In the genomic region with DNA sequence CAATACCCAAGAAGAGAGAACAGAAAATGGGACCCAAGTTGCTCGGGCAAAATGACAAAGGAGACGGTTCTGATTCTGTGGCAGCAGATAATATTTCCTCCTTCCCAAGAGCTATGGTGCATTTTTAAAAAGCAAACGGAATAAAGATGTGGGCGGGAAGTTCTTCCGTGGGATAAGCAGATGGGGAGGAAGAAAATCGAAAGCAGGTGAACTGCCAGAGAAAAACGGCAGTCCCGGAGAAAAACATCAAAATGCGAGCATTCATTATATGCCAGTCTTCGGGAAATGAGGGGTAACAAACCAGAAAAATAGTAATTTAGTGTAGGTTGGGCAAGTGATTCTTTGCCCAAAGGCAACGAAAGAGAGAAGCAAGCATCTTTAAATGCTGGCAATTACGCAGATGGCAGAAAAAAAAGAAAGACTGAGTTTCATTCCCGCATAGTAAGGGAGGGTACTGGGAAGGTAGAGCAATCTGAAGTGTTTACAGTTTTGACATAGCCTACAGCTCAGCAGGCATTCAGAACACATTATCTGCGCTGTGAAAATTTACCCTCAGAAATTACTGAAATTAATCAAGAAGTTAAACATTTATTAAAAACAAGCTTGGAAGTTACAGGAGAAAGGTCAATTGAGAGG, we compare ENCODE assay signal across 12 mouse cellular contexts. TPM values are rescaled to one million over a fixed set of nuclear protein-coding genes. Genes with fewer than 3 reads are reported as not detected.
A peak's percentile ranks its signal among the peaks of the same experiment; 100 is the strongest.
DNase-seq lines count a peak whose midpoint lies in the region; ATAC-seq and TF ChIP-seq lines count a peak whose summit lies in the region.
"Had no signal": no experiment of that assay in that cellular context is flagged by ENCODE, and none has a peak within 500 bp of the region (broad histone marks: within the 10 kb centered on the region; RNA-seq: fewer than 3 reads in every experiment).

No protein-coding gene starts in this region.

- 64% methylated on average over 14 of the region's 14 CpGs for WGBS in kidney, embryonic 14.5 days
- 69% methylated on average over 14 of the region's 14 CpGs for WGBS in neural tube, embryonic 12.5 days
- WGBS in hindbrain, embryonic 16.5 days = 66% methylated on average over 14 of the region's 14 CpGs
- 29% methylated on average over 14 of the region's 14 CpGs for WGBS in small intestine, adult 2 months

- no peak overlapping the region for H3K4me3 ChIP-seq in kidney, embryonic 14.5 days (ENCODE audit: low read length)
- H3K4me3 ChIP-seq in neural tube, embryonic 12.5 days = no peak overlapping the region
- H3K4me3 ChIP-seq in hindbrain, embryonic 16.5 days (ENCODE audit: low read length) = no peak overlapping the region
- H3K4me3 ChIP-seq in small intestine, adult 2 months (ENCODE audit: low read depth, low read length) = peak overlapping the region; percentile 15; the same call in 1 of the 2 replicates
- H3K4me3 ChIP-seq: heart, embryonic 13.5 days; midbrain, embryonic 13.5 days had no signal

- H3K9ac ChIP-seq in kidney, embryonic 14.5 days (ENCODE audit: low read depth, low read length) = no peak overlapping the region
- no peak overlapping the region for H3K9ac ChIP-seq in neural tube, embryonic 12.5 days
- no peak overlapping the region for H3K9ac ChIP-seq in hindbrain, embryonic 16.5 days (ENCODE audit: low read depth, low read length)
- H3K9ac ChIP-seq: heart, embryonic 13.5 days; lung, embryonic 14.5 days; midbrain, embryonic 13.5 days had no signal

- H3K9me3 ChIP-seq in kidney, embryonic 14.5 days (ENCODE audit: control insufficient read depth, low read length) = no peaks in the 10 kb centered on the region
- no peaks in the 10 kb centered on the region for H3K9me3 ChIP-seq in neural tube, embryonic 12.5 days
- no peaks in the 10 kb centered on the region for H3K9me3 ChIP-seq in hindbrain, embryonic 16.5 days (ENCODE audit: control insufficient read depth, low read length)
- H3K9me3 ChIP-seq: heart, embryonic 13.5 days; midbrain, embryonic 13.5 days had no signal

- no peak for DNase-seq in kidney, postnatal 25 days
- no peak for DNase-seq in neural tube, embryonic 10.5 days (ENCODE audit: extremely low spot score, low spot score)
- no peak for DNase-seq in spleen, adult 12 weeks (ENCODE audit: low spot score)
- no peak for DNase-seq in urinary bladder, postnatal 25 days (ENCODE audit: low spot score)
- DNase-seq: cerebellum, adult 2 months had no signal

- ATAC-seq in kidney, embryonic 14.5 days (ENCODE audit: low FRiP score, low TSS enrichment) = 0 out of 2 replicates have a peak, but pooled peaks have one; percentile 29
- ATAC-seq in neural tube, embryonic 12.5 days (ENCODE audit: low FRiP score, low read depth) = no peak
- peak; percentile 63; the same call in 1 of the 2 replicates for ATAC-seq in hindbrain, embryonic 16.5 days
- ATAC-seq: midbrain, embryonic 13.5 days had no signal

- H3K4me2 ChIP-seq in kidney, embryonic 14.5 days (replicated peaks; ENCODE audit: low read depth, low read length) = peak overlapping the region; percentile 2; the same call in 1 of the 2 replicates
- peak overlapping the region; percentile 34; the same call in 1 of the 2 replicates for H3K4me2 ChIP-seq in neural tube, embryonic 12.5 days (replicated peaks)
- H3K4me2 ChIP-seq in hindbrain, embryonic 16.5 days (ENCODE audit: low read length) = peak overlapping the region; percentile 33
- H3K4me2 ChIP-seq: heart, embryonic 13.5 days; lung, embryonic 14.5 days; midbrain, embryonic 13.5 days had no signal

- H3K27ac ChIP-seq in kidney, embryonic 14.5 days (ENCODE audit: low read depth, low read length) = 0 out of 2 replicates have a peak overlapping the region, but pooled peaks have one; percentile 30
- H3K27ac ChIP-seq in neural tube, embryonic 12.5 days = no peak overlapping the region
- no peak overlapping the region for H3K27ac ChIP-seq in hindbrain, embryonic 16.5 days (ENCODE audit: low read depth, low read length)
- H3K27ac ChIP-seq in small intestine, adult 2 months (ENCODE audit: insufficient read depth, low read depth, low read length) = peak overlapping the region; percentile 85
- H3K27ac ChIP-seq: heart, embryonic 13.5 days; midbrain, embryonic 13.5 days had no signal

- H3K4me1 ChIP-seq in kidney, embryonic 14.5 days (ENCODE audit: control insufficient read depth, insufficient read depth, low read length) = peaks cover 5% of the 10 kb centered on the region; the same call in 1 of the 2 replicates
- H3K4me1 ChIP-seq in neural tube, embryonic 12.5 days = peaks cover 6% of the 10 kb centered on the region
- H3K4me1 ChIP-seq in hindbrain, embryonic 16.5 days (ENCODE audit: control insufficient read depth, insufficient read depth, low read depth, low read length) = peaks cover 7% of the 10 kb centered on the region
- peaks cover 9% of the 10 kb centered on the region for H3K4me1 ChIP-seq in small intestine, adult 2 months (ENCODE audit: control insufficient read depth, insufficient read depth, insufficient read length, low read length)

- no peak for TF ChIP-seq CTCF in small intestine, adult 2 months (IDR thresholded peaks at IDR 0.05; ENCODE audit: extremely low read depth, insufficient read length, insufficient replicate concordance, low read depth, low read length)

- no peak for TF ChIP-seq POLR2A in small intestine, adult 2 months (IDR thresholded peaks at IDR 0.05; ENCODE audit: low read depth, low read length)

- no peaks in the 10 kb centered on the region for H3K27me3 ChIP-seq in kidney, embryonic 14.5 days (ENCODE audit: control insufficient read depth, insufficient read depth, low read length)
- no peaks in the 10 kb centered on the region for H3K27me3 ChIP-seq in neural tube, embryonic 12.5 days (replicated peaks)
- no peaks in the 10 kb centered on the region for H3K27me3 ChIP-seq in hindbrain, embryonic 16.5 days (replicated peaks; ENCODE audit: control insufficient read depth, insufficient read depth, low read length)
- H3K27me3 ChIP-seq in small intestine, adult 2 months (ENCODE audit: control insufficient read depth, insufficient read depth, low read length) = no peaks in the 10 kb centered on the region
- H3K27me3 ChIP-seq: midbrain, embryonic 13.5 days had no signal

- no peaks in the 10 kb centered on the region for H3K36me3 ChIP-seq in kidney, embryonic 14.5 days (ENCODE audit: control insufficient read depth, insufficient read depth, low read length)
- H3K36me3 ChIP-seq in neural tube, embryonic 12.5 days = no peaks in the 10 kb centered on the region
- H3K36me3 ChIP-seq in hindbrain, embryonic 16.5 days (ENCODE audit: control insufficient read depth, insufficient read depth, low read length) = no peaks in the 10 kb centered on the region
- no peaks in the 10 kb centered on the region for H3K36me3 ChIP-seq in small intestine, adult 2 months (ENCODE audit: control insufficient read depth, insufficient read depth, low read length)
- H3K36me3 ChIP-seq: heart, embryonic 13.5 days; midbrain, embryonic 13.5 days had no signal

RNA-seq across cellular contexts. Expression of gene Fbp1, which starts 19.6 kb away (rescaled TPM):
- polyA plus RNA-seq in kidney, embryonic 14.5 days (2014; fragmentation: Nextera tagmentation; extraction: Ambion mirVana) = 1.8 and 3.9 TPM in 2 replicates
- 0.18 and 0.94 TPM in 2 replicates for polyA plus RNA-seq in neural tube, embryonic 12.5 days (2016; fragmentation: Nextera tagmentation; extraction: Ambion mirVana)
- polyA plus RNA-seq in hindbrain, embryonic 16.5 days (2015; fragmentation: Nextera tagmentation; extraction: Ambion mirVana) = 0.55 and 0.68 TPM in 2 replicates
- 21.9 and 31.1 TPM in 2 replicates for polyA plus RNA-seq in small intestine, adult 2 months (2012; rRNA removed)
- polyA plus RNA-seq: cerebellum, adult 2 months; midbrain, embryonic 13.5 days had no signal

RNA-seq across cellular contexts. Expression of gene Fbp2, which starts 49.4 kb away (rescaled TPM):
- polyA plus RNA-seq in kidney, embryonic 14.5 days (2014; fragmentation: Nextera tagmentation; extraction: Ambion mirVana) = 1.7 and 5.9 TPM in 2 replicates
- not detected in 2 replicates for polyA plus RNA-seq in neural tube, embryonic 12.5 days (2016; fragmentation: Nextera tagmentation; extraction: Ambion mirVana)
- 0.89 and 0.95 TPM in 2 replicates for polyA plus RNA-seq in hindbrain, embryonic 16.5 days (2015; fragmentation: Nextera tagmentation; extraction: Ambion mirVana)
- 62.5 and 184 TPM in 2 replicates for polyA plus RNA-seq in small intestine, adult 2 months (2012; rRNA removed)
- polyA plus RNA-seq: cerebellum, adult 2 months; heart, embryonic 13.5 days; lung, embryonic 14.5 days; midbrain, embryonic 13.5 days had no signal

RNA-seq across cellular contexts. Expression of gene 2010111I01Rik, which starts 57.0 kb away (rescaled TPM):
- polyA plus RNA-seq in kidney, embryonic 14.5 days (2014; fragmentation: Nextera tagmentation; extraction: Ambion mirVana) = 132 and 153 TPM in 2 replicates
- 79.3 and 89.8 TPM in 2 replicates for polyA plus RNA-seq in neural tube, embryonic 12.5 days (2016; fragmentation: Nextera tagmentation; extraction: Ambion mirVana)
- polyA plus RNA-seq in hindbrain, embryonic 16.5 days (2015; fragmentation: Nextera tagmentation; extraction: Ambion mirVana) = 28.6 and 30.1 TPM in 2 replicates
- 30.9 and 48.4 TPM in 2 replicates for polyA plus RNA-seq in small intestine, adult 2 months (2012; rRNA removed)

Comparison
In these comparisons a context has a peak if more than half of its experiments do, and no peak if none do; other contexts are left out.
1. H3K27ac ChIP-seq: peak in kidney, embryonic 14.5 days (single experiment) and small intestine, adult 2 months (single experiment); none in neural tube, embryonic 12.5 days (single experiment) and hindbrain, embryonic 16.5 days (single experiment).
2. Peak in every context shown above with its lines, with median percentiles within 50 percentile points of each other: H3K4me2 ChIP-seq.